Mouse (Mus musculus) kidney, adult 2 months (tissue): ENCODE data around the gene Mlana.

Source experiments
- CTCF ChIP-seq: fragments of 200-500 bp; conservative IDR thresholded peaks from 2 replicates; pipeline ENCODE4 v1.5.1; 2011; ENCODE audit warnings: low read depth, mild to moderate bottlenecking, control low read depth, low read length, moderate library complexity, mixed read lengths; ENCODE audit not compliant: insufficient read depth, insufficient read length
- POLR2A ChIP-seq: fragments of 200-500 bp; IDR thresholded peaks from one replicate; pipeline ENCODE4 v1.6.1; 2011; ENCODE audit warnings: low read depth, low read length, control low read depth

- TF ChIP-seq POLR2A (no peak), CTCF (no peak)
Observed at GRCm38 (mm10) chr19:29649683-29650082, 47.9 kb upstream of the Mlana start.
